Mouse (Mus musculus) spleen, adult 2 months (tissue): ENCODE measurements around the gene Syndig1. TPM values are rescaled to one million over a fixed set of nuclear protein-coding genes. Genes with fewer than 3 reads are reported as not detected.

Source experiments
- DNase-seq, 2 experiments: peaks; one replicate each; pipeline versions ENCODE4 v3.0.0 to v3.0.0-alpha.2; 2012 to 2021; ENCODE audit warnings: low spot score in 2 of 2, low read depth in 1 of 2
- H3K27ac ChIP-seq: fragments of 200-500 bp; 2 replicates; pipeline ENCODE4 v1.5.1; 2012; ENCODE audit warnings: low read length, inconsistent platforms; ENCODE audit not compliant: insufficient read depth
- H3K27me3 ChIP-seq: fragments of 200-500 bp; 2 replicates; pipeline ENCODE4 v1.6.1; 2012; ENCODE audit warnings: mild to moderate bottlenecking, moderate library complexity, low read length, inconsistent platforms; ENCODE audit not compliant: control insufficient read depth, insufficient read depth
- H3K36me3 ChIP-seq: fragments of 200-500 bp; 2 replicates; pipeline ENCODE4 v1.6.1; 2012; ENCODE audit warnings: mild to moderate bottlenecking, low read length, inconsistent platforms; ENCODE audit not compliant: control insufficient read depth, insufficient read depth
- H3K4me1 ChIP-seq: fragments of 200-500 bp; 2 replicates; pipeline ENCODE4 v1.6.1; 2011; ENCODE audit warnings: inconsistent platforms; ENCODE audit not compliant: control insufficient read depth, insufficient read depth, insufficient read length
- H3K4me3 ChIP-seq: fragments of 200-500 bp; 2 replicates; pipeline ENCODE4 v1.5.1; 2011; ENCODE audit warnings: mild to moderate bottlenecking, inconsistent platforms; ENCODE audit not compliant: insufficient read depth, insufficient read length; ENCODE audit errors: extremely low read depth
- CTCF ChIP-seq: fragments of 200-500 bp; IDR thresholded peaks from 2 replicates; pipeline ENCODE4 v1.5.1; 2011; ENCODE audit warnings: mild to moderate bottlenecking, inconsistent platforms; ENCODE audit not compliant: insufficient read depth, insufficient read length, insufficient replicate concordance; ENCODE audit errors: extremely low read depth
- POLR2A ChIP-seq: fragments of 200-500 bp; IDR thresholded peaks from 2 replicates; pipeline ENCODE4 v1.6.1; 2011; ENCODE audit warnings: low read depth, low read length, inconsistent platforms
- WGBS: fragments of 180-500 bp; shearing (Covaris S2); methylation state at CpG from one replicate; pipeline ENCODE4 v1.1.7; 2018; 5-methylcytosine and 5-hydroxymethylcytosine counted together
- polyA plus RNA-seq: library from polyadenylated mRNA; depleted of rRNA; stranded (reverse); fragments of >200 nt; gene quantifications from 2 replicates; pipeline ENCODE4 v1.2.3, GENCODE M21; 2012

The Syndig1 gene
- polyA plus RNA-seq, 1 experiment = not detected

- Histone ChIP-seq H3K36me3 (no peaks in the 10 kb centered on the region), H3K4me3 (no peak overlapping the region), H3K27me3 (no peaks in the 10 kb centered on the region), H3K4me1 (no peaks in the 10 kb centered on the region), H3K27ac (no peak overlapping the region)
- DNase-seq = no peak
- WGBS = 65% methylated on average over 2 of the region's 2 CpGs
- TF ChIP-seq CTCF (no peak), POLR2A (no peak)
Observed at GRCm38 (mm10) chr2:149991506-149991905, 162.5 kb downstream of the Syndig1 start.

DNA sequence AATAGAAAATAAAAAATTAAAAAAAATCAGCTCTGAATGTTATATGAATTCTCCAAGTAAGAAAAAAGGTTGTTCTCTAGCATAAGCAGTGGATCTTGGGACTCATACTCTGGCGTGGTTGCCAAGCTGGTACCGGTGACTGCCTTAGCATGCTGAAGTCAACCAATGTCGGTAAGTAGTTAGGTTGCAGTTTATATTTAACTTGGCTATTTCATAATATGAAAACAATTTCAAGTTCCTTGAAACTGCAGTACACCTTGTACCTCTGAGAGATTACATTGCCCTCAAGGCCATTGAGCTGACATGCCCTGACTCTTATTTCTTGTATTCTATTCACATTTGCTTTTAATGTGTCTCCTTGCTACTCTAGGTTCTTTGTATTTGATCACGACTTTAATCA is 163.9 kb downstream of the Syndig1 start:
- no peak overlapping the region for H3K4me3 ChIP-seq
- no peaks in the 10 kb centered on the region for H3K36me3 ChIP-seq
- no peak overlapping the region for H3K27ac ChIP-seq
- H3K27me3 ChIP-seq = no peaks in the 10 kb centered on the region
- TF ChIP-seq CTCF = no peak
- TF ChIP-seq POLR2A = no peak
- no peaks in the 10 kb centered on the region for H3K4me1 ChIP-seq
- 90% methylated on average over 4 of the region's 4 CpGs for WGBS
- DNase-seq = no peak

DNA sequence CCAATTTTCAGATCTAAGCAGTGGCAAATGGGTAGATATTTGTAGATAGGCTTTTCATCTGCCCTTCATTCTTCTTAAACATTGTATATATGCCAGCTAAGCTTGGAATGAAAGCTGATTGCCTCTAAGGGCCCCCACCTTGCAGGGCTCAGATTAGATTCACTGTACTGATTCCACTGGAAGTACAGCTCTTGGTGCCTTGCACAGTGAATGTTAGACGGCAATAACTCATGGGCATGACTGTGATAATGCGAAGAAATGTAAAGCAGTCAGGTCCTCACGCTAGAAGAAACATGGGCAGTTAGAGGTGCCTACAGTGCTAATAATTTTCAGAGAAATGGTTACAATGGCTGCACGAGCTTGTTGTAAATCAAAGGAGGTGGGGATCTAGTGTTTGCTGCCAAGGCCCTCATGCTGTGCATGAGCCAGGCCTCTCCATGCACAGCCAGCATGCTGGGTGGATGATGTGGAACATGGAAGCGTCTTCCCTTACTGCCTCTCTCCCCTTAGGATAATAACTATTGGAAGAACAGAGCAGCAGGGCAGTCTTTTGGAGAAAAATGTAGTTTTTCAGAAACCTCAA is 167.5 kb downstream of the Syndig1 start:
- Histone ChIP-seq H3K36me3 (no peaks in the 10 kb centered on the region), H3K27me3 (no peaks in the 10 kb centered on the region), H3K4me3 (no peak overlapping the region), H3K4me1 (no peaks in the 10 kb centered on the region), H3K27ac (no peak overlapping the region)
- TF ChIP-seq CTCF (no peak), POLR2A (no peak)
- DNase-seq = no peak
- 83% methylated on average over 5 of the region's 5 CpGs for WGBS

- no peak for DNase-seq
- Histone ChIP-seq H3K36me3 (no peaks in the 10 kb centered on the region), H3K4me3 (no peak overlapping the region), H3K27ac (no peak overlapping the region), H3K4me1 (no peaks in the 10 kb centered on the region), H3K27me3 (no peaks in the 10 kb centered on the region)
- 88% methylated on average over 2 of the region's 2 CpGs for WGBS
- TF ChIP-seq CTCF = no peak
- no peak for TF ChIP-seq POLR2A
Observed at GRCm38 (mm10) chr2:149997657-149998056, 168.6 kb downstream of the Syndig1 start.

GRCm38 (mm10) chr2:149998373-149999108 is 169.5 kb downstream of the Syndig1 start:
- Histone ChIP-seq H3K4me3 (no peak overlapping the region), H3K27me3 (no peaks in the 10 kb centered on the region), H3K36me3 (no peaks in the 10 kb centered on the region), H3K4me1 (no peaks in the 10 kb centered on the region), H3K27ac (no peak overlapping the region)
- no peak for DNase-seq
- TF ChIP-seq POLR2A (no peak), CTCF (no peak)
- WGBS = 87% methylated on average over 4 of the region's 4 CpGs

DNA sequence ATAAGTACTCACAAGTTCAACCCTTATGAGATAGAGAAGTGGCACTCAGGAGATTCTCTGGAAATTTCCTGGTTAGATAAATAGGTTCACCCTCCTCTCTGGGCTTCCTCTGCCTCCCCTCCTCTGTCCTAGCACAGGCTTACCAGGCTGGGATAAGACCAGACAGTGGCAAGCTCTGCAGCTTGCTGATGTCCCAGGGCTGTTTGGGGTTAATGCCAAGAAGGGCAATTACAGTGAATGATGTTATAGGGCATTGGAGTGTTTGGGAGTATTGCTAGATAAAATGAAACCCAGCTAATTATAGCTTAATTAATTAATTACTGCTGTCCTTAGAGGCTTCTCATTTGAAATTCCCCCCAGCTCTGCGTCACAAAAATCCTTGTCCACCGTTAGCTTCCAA is 171.6 kb downstream of the Syndig1 start:
- no peaks in the 10 kb centered on the region for H3K36me3 ChIP-seq
- WGBS = 87% methylated on average over 2 of the region's 2 CpGs
- no peak overlapping the region for H3K4me3 ChIP-seq
- H3K4me1 ChIP-seq = no peaks in the 10 kb centered on the region
- TF ChIP-seq POLR2A (no peak), CTCF (no peak)
- no peak overlapping the region for H3K27ac ChIP-seq
- no peaks in the 10 kb centered on the region for H3K27me3 ChIP-seq
- no peak for DNase-seq

DNA sequence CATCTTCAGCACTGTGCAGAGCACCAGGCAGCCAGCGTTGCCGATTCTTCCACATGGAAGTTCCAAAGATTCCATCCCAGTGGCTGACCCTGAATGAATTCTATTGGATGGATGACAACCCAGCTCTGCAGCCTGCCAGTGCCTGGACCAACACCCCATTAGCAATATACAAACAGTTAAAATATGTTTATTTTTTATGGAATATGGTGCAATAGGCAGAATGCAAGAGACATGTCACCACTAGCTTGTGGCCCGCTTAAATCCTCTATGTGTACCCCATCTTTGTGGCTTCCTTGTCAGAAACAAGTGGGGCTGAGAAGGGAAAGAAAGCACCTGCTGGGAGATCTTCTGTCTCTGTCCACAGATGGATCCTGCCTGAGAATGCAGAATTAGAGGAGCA is 174.5 kb downstream of the Syndig1 start:
- 89% methylated on average over 3 of the region's 3 CpGs for WGBS
- H3K4me3 ChIP-seq = no peak overlapping the region
- no peaks in the 10 kb centered on the region for H3K27me3 ChIP-seq
- no peak for DNase-seq
- TF ChIP-seq POLR2A (no peak), CTCF (no peak)
- no peaks in the 10 kb centered on the region for H3K36me3 ChIP-seq
- H3K4me1 ChIP-seq = no peaks in the 10 kb centered on the region
- H3K27ac ChIP-seq = no peak overlapping the region
